Mouse (Mus musculus): Measurements from ENCODE around the gene 3100002H09Rik. TPM values are rescaled to one million over a fixed set of nuclear protein-coding genes. Genes with fewer than 3 reads are reported as not detected.

3100002H09Rik gene
- total RNA-seq, 1 experiment: not detected

- DNase-seq (ENCODE audit: low read depth, low spot score): no peak
- Histone ChIP-seq H3K9ac (ENCODE audit: insufficient read depth, low read depth, low read length, poor library complexity, severe bottlenecking) (no peak overlapping the region), H3K27ac (ENCODE audit: insufficient read depth, low read depth, low read length, poor library complexity, severe bottlenecking) (peak overlapping the region; percentile 58), H3K9me3 (ENCODE audit: control insufficient read depth, insufficient read depth, low read depth, low read length) (no peaks in the 10 kb centered on the region), H3K4me3 (ENCODE audit: insufficient read depth in 1 of 2, low read depth in 1 of 2, low read length in 2 of 2, poor library complexity in 1 of 2, severe bottlenecking in 1 of 2) (no peak overlapping the region; a peak in 1 of 4 replicates), H3K4me1 (ENCODE audit: control insufficient read depth in 2 of 2, insufficient read depth in 2 of 2, low read length in 2 of 2, poor library complexity in 1 of 2) (peaks cover 0 to 35% of the 10 kb centered on the region in 2 experiments; a peak in 3 of 4 replicates), H3K36me3 (ENCODE audit: control insufficient read depth, insufficient read depth, low read length, poor library complexity, severe bottlenecking) (no peaks in the 10 kb centered on the region)
- in situ Hi-C loops (cut with MboI; ENCODE audit: low sequenced_read_pairs in 2 of 2, unreplicated experiment in 2 of 2): no loop called here
- TF ChIP-seq ZNF384 (IDR thresholded peaks at IDR 0.05; ENCODE audit: low read depth, low read length): no peak
- no peak for TF ChIP-seq CHD2 (IDR thresholded peaks at IDR 0.05; ENCODE audit: low read depth, low read length)
- no peak for TF ChIP-seq HCFC1 (IDR thresholded peaks at IDR 0.05; ENCODE audit: borderline replicate concordance, insufficient read depth, low read length)
- no peak for TF ChIP-seq MAFK (IDR thresholded peaks at IDR 0.05; ENCODE audit: insufficient read depth, low read depth, low read length)
- TF ChIP-seq ZC3H11A (IDR thresholded peaks at IDR 0.05; ENCODE audit: borderline replicate concordance, low read depth, low read length): no peak
Measured at GRCm38 (mm10) chr4:124646591-124646990, 36.0 kb upstream of the 3100002H09Rik start.

DNA sequence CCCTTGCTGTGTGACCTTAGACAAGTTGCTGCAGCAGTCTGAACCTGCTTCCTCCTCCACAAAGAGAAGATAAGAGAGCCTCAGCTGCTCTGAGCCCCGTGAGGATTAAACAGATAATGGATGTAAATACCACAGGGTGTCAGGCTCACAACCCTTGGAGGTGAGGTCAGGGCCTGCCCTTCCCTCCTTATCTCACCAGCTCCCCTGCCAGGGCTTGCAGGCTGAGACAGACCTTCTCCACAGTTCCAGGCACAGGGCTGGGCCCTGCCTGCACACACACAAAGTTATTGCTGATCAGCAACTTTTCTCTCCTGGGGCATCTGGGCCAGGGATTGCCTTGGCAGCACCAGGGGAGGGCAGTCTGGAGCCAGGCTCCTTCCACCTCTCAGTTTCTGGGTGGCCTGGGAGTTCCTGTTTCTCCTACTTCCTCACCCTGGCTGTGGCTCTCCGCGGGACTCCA is 34.4 kb upstream of the 3100002H09Rik start:
- Histone ChIP-seq H3K36me3 (ENCODE audit: control insufficient read depth, insufficient read depth, low read length, poor library complexity, severe bottlenecking) (no peaks in the 10 kb centered on the region), H3K4me3 (ENCODE audit: insufficient read depth in 1 of 2, low read depth in 1 of 2, low read length in 2 of 2, poor library complexity in 1 of 2, severe bottlenecking in 1 of 2) (no peak overlapping the region), H3K27ac (ENCODE audit: insufficient read depth, low read depth, low read length, poor library complexity, severe bottlenecking) (no peak overlapping the region), H3K9me3 (ENCODE audit: control insufficient read depth, insufficient read depth, low read depth, low read length) (no peaks in the 10 kb centered on the region), H3K4me1 (ENCODE audit: control insufficient read depth in 2 of 2, insufficient read depth in 2 of 2, low read length in 2 of 2, poor library complexity in 1 of 2) (peaks cover 0 to 29% of the 10 kb centered on the region in 2 experiments; a peak in 3 of 4 replicates), H3K9ac (ENCODE audit: insufficient read depth, low read depth, low read length, poor library complexity, severe bottlenecking) (no peak overlapping the region)
- TF ChIP-seq MAFK (IDR thresholded peaks at IDR 0.05; ENCODE audit: insufficient read depth, low read depth, low read length): peak; percentile 57; the same call in 1 of the 2 replicates
- no peak for TF ChIP-seq CHD2 (IDR thresholded peaks at IDR 0.05; ENCODE audit: low read depth, low read length)
- in situ Hi-C loops (cut with MboI; ENCODE audit: low sequenced_read_pairs in 2 of 2, unreplicated experiment in 2 of 2): no loop called here
- no peak for DNase-seq (ENCODE audit: low read depth, low spot score)

DNA sequence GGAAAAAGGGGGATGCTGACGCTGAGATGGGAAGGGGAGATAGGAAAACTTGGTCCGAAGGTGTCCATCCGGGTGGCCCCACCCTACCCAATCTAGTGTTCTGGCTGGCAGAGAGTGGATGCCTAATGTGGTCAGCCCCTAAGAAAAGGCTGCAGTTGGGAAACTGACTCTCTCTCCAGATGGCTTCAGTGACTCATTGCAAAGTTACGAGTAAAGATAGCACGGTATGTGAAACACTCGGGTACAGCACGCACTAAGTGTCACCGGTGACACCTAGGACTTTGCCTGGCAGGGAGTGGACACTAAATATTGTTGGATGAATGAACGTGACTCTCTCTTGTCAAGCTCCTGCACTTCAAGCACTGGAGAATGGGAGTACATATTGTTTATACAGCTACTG is 33.3 kb upstream of the 3100002H09Rik start:
- no peak overlapping the region for H3K4me3 ChIP-seq (ENCODE audit: insufficient read depth in 1 of 2, low read depth in 1 of 2, low read length in 2 of 2, poor library complexity in 1 of 2, severe bottlenecking in 1 of 2)
- TF ChIP-seq ZC3H11A (IDR thresholded peaks at IDR 0.05; ENCODE audit: borderline replicate concordance, low read depth, low read length) (no peak), MAFK (IDR thresholded peaks at IDR 0.05; ENCODE audit: insufficient read depth, low read depth, low read length) (no peak), CHD2 (IDR thresholded peaks at IDR 0.05; ENCODE audit: low read depth, low read length) (no peak), HCFC1 (IDR thresholded peaks at IDR 0.05; ENCODE audit: borderline replicate concordance, insufficient read depth, low read length) (no peak), ZNF384 (IDR thresholded peaks at IDR 0.05; ENCODE audit: low read depth, low read length) (no peak)
- H3K27ac ChIP-seq (ENCODE audit: insufficient read depth, low read depth, low read length, poor library complexity, severe bottlenecking): no peak overlapping the region
- no peaks in the 10 kb centered on the region for H3K9me3 ChIP-seq (ENCODE audit: control insufficient read depth, insufficient read depth, low read depth, low read length)
- no peaks in the 10 kb centered on the region for H3K36me3 ChIP-seq (ENCODE audit: control insufficient read depth, insufficient read depth, low read length, poor library complexity, severe bottlenecking)
- H3K4me1 ChIP-seq (ENCODE audit: control insufficient read depth in 2 of 2, insufficient read depth in 2 of 2, low read length in 2 of 2, poor library complexity in 1 of 2): peaks cover 0 to 35% of the 10 kb centered on the region in 2 experiments; a peak in 3 of 4 replicates
- H3K9ac ChIP-seq (ENCODE audit: insufficient read depth, low read depth, low read length, poor library complexity, severe bottlenecking): no peak overlapping the region
- in situ Hi-C loops (cut with MboI; ENCODE audit: low sequenced_read_pairs in 2 of 2, unreplicated experiment in 2 of 2): no loop called here
- DNase-seq (ENCODE audit: low read depth, low spot score): no peak

- in situ Hi-C loops (cut with MboI; ENCODE audit: low sequenced_read_pairs in 2 of 2, unreplicated experiment in 2 of 2): no loop called here
Measured at GRCm38 (mm10) chr4:124639715-124640114, 29.1 kb upstream of the 3100002H09Rik start.

DNA sequence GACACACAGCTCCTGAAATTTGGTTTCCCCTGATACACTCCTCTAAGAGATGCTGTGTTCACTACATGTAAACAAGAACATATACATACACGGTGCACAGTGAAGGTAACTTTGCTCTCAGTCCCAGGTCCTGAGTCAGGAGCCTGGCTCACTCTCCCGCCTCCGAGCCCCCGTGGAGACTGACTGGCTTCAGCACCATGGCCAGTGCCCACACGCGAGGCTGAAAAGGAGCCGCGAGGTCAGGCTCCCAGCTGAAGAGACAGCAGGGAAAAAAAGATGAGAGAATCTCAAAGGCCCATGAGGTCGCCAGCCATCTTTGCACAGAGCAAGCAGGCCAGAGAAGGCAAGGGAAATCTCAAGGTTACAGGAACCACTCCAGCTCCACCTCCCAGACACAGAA is 22.7 kb upstream of the 3100002H09Rik start:
- Histone ChIP-seq H3K4me1 (ENCODE audit: control insufficient read depth in 2 of 2, insufficient read depth in 2 of 2, low read length in 2 of 2, poor library complexity in 1 of 2) (peaks cover 0 to 9% of the 10 kb centered on the region in 2 experiments; a peak in 2 of 4 replicates), H3K9ac (ENCODE audit: insufficient read depth, low read depth, low read length, poor library complexity, severe bottlenecking) (no peak overlapping the region), H3K27ac (ENCODE audit: insufficient read depth, low read depth, low read length, poor library complexity, severe bottlenecking) (no peak overlapping the region), H3K36me3 (ENCODE audit: control insufficient read depth, insufficient read depth, low read length, poor library complexity, severe bottlenecking) (no peaks in the 10 kb centered on the region), H3K9me3 (ENCODE audit: control insufficient read depth, insufficient read depth, low read depth, low read length) (no peaks in the 10 kb centered on the region), H3K4me3 (ENCODE audit: insufficient read depth in 1 of 2, low read depth in 1 of 2, low read length in 2 of 2, poor library complexity in 1 of 2, severe bottlenecking in 1 of 2) (no peak overlapping the region)
- in situ Hi-C loops (cut with MboI; ENCODE audit: low sequenced_read_pairs in 2 of 2, unreplicated experiment in 2 of 2): no loop called here
- DNase-seq (ENCODE audit: low read depth, low spot score): no peak
- TF ChIP-seq ZNF384 (IDR thresholded peaks at IDR 0.05; ENCODE audit: low read depth, low read length): no peak; the same call in 1 of the 2 replicates
- no peak for TF ChIP-seq CHD2 (IDR thresholded peaks at IDR 0.05; ENCODE audit: low read depth, low read length)
- TF ChIP-seq MAFK (IDR thresholded peaks at IDR 0.05; ENCODE audit: insufficient read depth, low read depth, low read length): no peak
- TF ChIP-seq ZC3H11A (IDR thresholded peaks at IDR 0.05; ENCODE audit: borderline replicate concordance, low read depth, low read length): no peak
- no peak for TF ChIP-seq HCFC1 (IDR thresholded peaks at IDR 0.05; ENCODE audit: borderline replicate concordance, insufficient read depth, low read length)

More at GRCm38 (mm10) chr4:124639715-124640114, 29.1 kb upstream of the 3100002H09Rik start:
- Histone ChIP-seq H3K36me3 (ENCODE audit: control insufficient read depth, insufficient read depth, low read length, poor library complexity, severe bottlenecking) (no peaks in the 10 kb centered on the region), H3K9ac (ENCODE audit: insufficient read depth, low read depth, low read length, poor library complexity, severe bottlenecking) (no peak overlapping the region), H3K27ac (ENCODE audit: insufficient read depth, low read depth, low read length, poor library complexity, severe bottlenecking) (no peak overlapping the region), H3K4me3 (ENCODE audit: insufficient read depth in 1 of 2, low read depth in 1 of 2, low read length in 2 of 2, poor library complexity in 1 of 2, severe bottlenecking in 1 of 2) (peak overlapping the region in 1 of 2 experiments; percentile 30; a peak in 1 of 4 replicates), H3K4me1 (ENCODE audit: control insufficient read depth in 2 of 2, insufficient read depth in 2 of 2, low read length in 2 of 2, poor library complexity in 1 of 2) (peaks cover 0 to 10% of the 10 kb centered on the region in 2 experiments; a peak in 1 of 4 replicates), H3K9me3 (ENCODE audit: control insufficient read depth, insufficient read depth, low read depth, low read length) (no peaks in the 10 kb centered on the region)
- TF ChIP-seq CHD2 (IDR thresholded peaks at IDR 0.05; ENCODE audit: low read depth, low read length): no peak
- no peak for TF ChIP-seq ZNF384 (IDR thresholded peaks at IDR 0.05; ENCODE audit: low read depth, low read length)
- TF ChIP-seq ZC3H11A (IDR thresholded peaks at IDR 0.05; ENCODE audit: borderline replicate concordance, low read depth, low read length): no peak
- TF ChIP-seq HCFC1 (IDR thresholded peaks at IDR 0.05; ENCODE audit: borderline replicate concordance, insufficient read depth, low read length): no peak
- no peak for DNase-seq (ENCODE audit: low read depth, low spot score)

Data from ES-E14 (cell line).